Mouse (Mus musculus) midbrain, embryonic 10.5 days (tissue): ENCODE measurements around the gene Gale. TPM values are rescaled to one million over a fixed set of nuclear protein-coding genes. Genes with fewer than 3 reads are reported as not detected.
A peak's percentile ranks its signal among the peaks of the same experiment; 100 is the strongest.
"Not testable (repeated sequence)": the region's sequence is repeated elsewhere in the genome, so short reads cannot be mapped to it uniquely, and the experiment has no call there.

Source experiments
- DNase-seq: peaks from one replicate; pipeline ENCODE4 v3.0.0-alpha.2; 2017; ENCODE audit warnings: low spot score
- H3K27ac ChIP-seq: fragments of 300-500 bp; sonication (generic); replicated peaks from 2 replicates; pipeline ENCODE4 v1.5.1; 2016; ENCODE audit warnings: mild to moderate bottlenecking
- H3K27me3 ChIP-seq: fragments of 300-500 bp; sonication (generic); 2 replicates; pipeline ENCODE4 v1.6.1; 2016; ENCODE audit warnings: low read depth, mild to moderate bottlenecking; ENCODE audit not compliant: poor library complexity, severe bottlenecking
- H3K36me3 ChIP-seq: fragments of 300-500 bp; sonication (generic); 2 replicates; pipeline ENCODE4 v1.6.1; 2016; ENCODE audit warnings: mild to moderate bottlenecking, moderate library complexity
- H3K4me1 ChIP-seq: fragments of 300-500 bp; sonication (generic); 2 replicates; pipeline ENCODE4 v1.6.1; 2016
- H3K4me3 ChIP-seq: fragments of 300-500 bp; sonication (generic); 2 replicates; pipeline ENCODE4 v1.5.1; 2016; ENCODE audit warnings: mild to moderate bottlenecking, moderate library complexity
- H3K9me3 ChIP-seq: fragments of 300-500 bp; sonication (generic); replicated peaks from 2 replicates; pipeline ENCODE4 v1.6.1; 2016; ENCODE audit warnings: mild to moderate bottlenecking
- WGBS: fragments of 180-500 bp; shearing (Covaris S2); methylation state at CpG from one replicate; pipeline ENCODE4 v1.1.7; 2016; 5-methylcytosine and 5-hydroxymethylcytosine counted together
- polyA plus RNA-seq: library from polyadenylated mRNA; unstranded; fragments of >200 nt; fragmentation: Nextera tagmentation; extraction: Ambion mirVana; gene quantifications from 2 replicates; pipeline ENCODE4 v1.2.1, GENCODE M21; 2016

Gene Gale
- polyA plus RNA-seq, 1 experiment from 2014 or later, result 47.2 TPM

DNA sequence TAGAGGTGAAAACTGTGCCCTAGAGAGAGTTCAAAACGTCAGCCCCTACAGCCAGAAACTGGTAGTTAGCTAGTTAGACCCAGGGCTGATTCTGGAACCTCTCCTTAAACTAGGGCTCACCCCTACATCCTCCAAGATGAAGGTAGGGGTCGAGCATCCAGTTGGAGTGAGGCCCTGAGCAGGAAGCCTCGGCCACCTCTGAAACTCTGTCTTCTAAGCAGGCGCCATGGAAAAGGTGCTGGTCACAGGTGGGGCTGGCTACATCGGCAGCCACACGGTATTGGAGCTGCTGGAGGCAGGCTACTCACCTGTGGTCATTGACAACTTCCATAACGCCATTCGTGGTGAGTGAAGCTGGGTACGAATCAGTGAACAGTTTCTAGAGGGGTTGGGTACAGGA is 1.6 kb downstream of the Gale start:
- Histone ChIP-seq H3K4me3 (peak overlapping the region; percentile 90), H3K27ac (no peak overlapping the region), H3K9me3 (no peaks in the 10 kb centered on the region), H3K36me3 (peaks cover 61% of the 10 kb centered on the region), H3K4me1 (peaks cover 37% of the 10 kb centered on the region), H3K27me3 (no peaks in the 10 kb centered on the region; the same call in 1 of the 2 replicates)
- WGBS, result 89% methylated on average over 9 of the region's 9 CpGs
- no peak for DNase-seq

DNA sequence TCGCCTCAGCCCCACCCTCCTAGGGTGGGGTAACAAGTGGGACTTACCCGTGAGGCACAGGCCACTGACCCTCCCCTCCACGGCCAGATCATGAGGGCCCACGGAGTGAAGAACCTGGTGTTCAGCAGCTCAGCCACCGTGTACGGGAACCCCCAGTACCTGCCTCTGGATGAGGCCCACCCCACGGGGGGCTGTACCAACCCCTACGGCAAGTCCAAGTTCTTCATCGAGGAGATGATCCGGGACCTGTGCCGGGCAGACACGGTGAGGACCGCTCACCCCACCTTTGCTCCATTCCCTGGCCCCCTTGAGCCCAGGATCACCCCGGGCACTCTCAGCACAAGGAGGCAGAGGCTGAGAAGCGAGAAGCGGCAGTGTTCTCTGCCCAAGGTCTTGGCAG is 2.8 kb downstream of the Gale start:
- 92% methylated on average over 16 of the region's 16 CpGs for WGBS
- no peak overlapping the region for H3K27ac ChIP-seq
- no peaks in the 10 kb centered on the region for H3K9me3 ChIP-seq
- 0 out of 2 replicates have a peak overlapping the region, but pooled peaks have one; percentile 14 for H3K4me3 ChIP-seq
- H3K4me1 ChIP-seq, result peaks cover 46% of the 10 kb centered on the region
- DNase-seq, result no peak
- no peaks in the 10 kb centered on the region; the same call in 1 of the 2 replicates for H3K27me3 ChIP-seq
- peaks cover 66% of the 10 kb centered on the region for H3K36me3 ChIP-seq

DNA sequence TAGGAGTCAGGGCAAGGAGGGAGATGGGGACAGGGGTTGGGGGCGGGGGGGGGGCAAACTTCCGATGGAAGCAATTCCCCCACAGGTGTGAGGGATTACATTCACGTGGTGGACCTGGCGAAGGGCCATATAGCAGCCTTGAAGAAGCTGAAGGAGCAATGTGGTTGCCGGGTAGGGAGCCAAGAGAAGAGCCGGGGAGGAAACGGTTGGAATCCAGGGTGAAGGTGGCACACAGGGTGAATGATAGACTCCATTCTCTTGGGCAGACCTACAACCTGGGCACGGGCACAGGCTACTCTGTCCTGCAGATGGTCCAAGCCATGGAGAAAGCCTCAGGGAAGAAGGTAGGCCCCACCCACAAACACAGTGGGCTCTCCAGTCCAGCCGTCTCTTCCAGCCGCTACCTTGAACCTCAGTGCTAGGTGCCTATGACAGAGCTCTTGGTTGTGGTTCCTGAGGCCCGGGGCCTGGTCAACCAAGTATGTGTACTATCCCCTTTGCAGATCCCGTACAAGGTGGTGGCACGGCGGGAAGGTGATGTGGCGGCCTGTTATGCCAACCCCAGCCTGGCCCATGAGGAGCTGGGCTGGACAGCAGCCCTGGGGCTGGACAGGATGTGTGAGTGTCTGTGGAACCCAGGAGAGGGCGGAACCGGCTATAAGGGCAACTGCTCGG is 3.7 kb downstream of the Gale start:
- H3K27me3 ChIP-seq, result no peaks in the 10 kb centered on the region; the same call in 1 of the 2 replicates
- WGBS, result 92% methylated on average over 18 of the region's 18 CpGs
- H3K27ac ChIP-seq, result no peak overlapping the region
- DNase-seq, result no peak
- H3K4me3 ChIP-seq, result no peak overlapping the region
- H3K36me3 ChIP-seq, result peaks cover 61% of the 10 kb centered on the region
- H3K4me1 ChIP-seq, result peaks cover 52% of the 10 kb centered on the region
- no peaks in the 10 kb centered on the region for H3K9me3 ChIP-seq

GRCm38 (mm10) chr4:135968271-135968869 is 4.8 kb downstream of the Gale start:
- H3K4me1 ChIP-seq, result peaks cover 52% of the 10 kb centered on the region
- H3K36me3 ChIP-seq, result peaks cover 60% of the 10 kb centered on the region
- WGBS, result 80% methylated on average over 19 of the region's 19 CpGs
- H3K27me3 ChIP-seq, result no peaks in the 10 kb centered on the region; the same call in 1 of the 2 replicates
- no peak for DNase-seq
- H3K4me3 ChIP-seq, result peak overlapping the region; percentile 12; the same call in 1 of the 2 replicates
- peak overlapping the region; percentile 58; the same call in 1 of the 2 replicates for H3K27ac ChIP-seq
- no peaks in the 10 kb centered on the region for H3K9me3 ChIP-seq

DNA sequence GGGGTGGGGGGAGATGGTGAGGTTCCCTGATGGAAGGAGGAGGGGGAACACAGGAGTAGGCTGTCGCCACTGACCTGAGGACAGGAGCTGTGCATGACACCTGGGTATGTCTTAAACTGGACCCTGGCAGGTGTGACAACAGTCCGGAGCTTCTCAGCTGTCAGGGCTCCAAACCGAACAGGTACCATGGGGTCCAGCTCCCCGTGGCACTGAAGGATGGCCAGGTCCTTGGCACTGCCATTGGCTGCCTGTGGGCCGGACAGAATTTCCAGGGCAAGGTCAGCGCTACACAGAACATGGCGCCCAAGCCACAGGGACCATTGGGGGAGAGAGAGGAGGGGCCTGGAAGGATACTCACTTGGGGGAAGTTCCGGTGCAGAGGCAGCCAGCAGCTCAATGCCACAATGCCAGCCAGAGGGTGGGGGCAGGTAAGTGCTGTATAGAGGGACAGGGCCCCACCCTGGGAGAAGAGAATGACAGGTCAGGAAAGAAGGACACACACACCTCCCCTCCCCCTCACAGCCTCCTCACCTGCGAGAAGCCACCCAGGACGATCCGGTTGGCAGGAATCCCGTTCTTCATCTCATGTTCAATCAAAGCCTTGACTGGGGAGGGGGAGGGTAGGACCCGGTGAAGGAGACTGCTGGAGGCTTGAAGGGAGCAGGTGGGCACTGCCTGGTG is 5.7 kb downstream of the Gale start:
- Histone ChIP-seq H3K9me3 (no peaks in the 10 kb centered on the region), H3K27me3 (no peaks in the 10 kb centered on the region; the same call in 1 of the 2 replicates), H3K27ac (no peak overlapping the region), H3K36me3 (peaks cover 67% of the 10 kb centered on the region), H3K4me3 (0 out of 2 replicates have a peak overlapping the region, but pooled peaks have one; percentile 2), H3K4me1 (peaks cover 48% of the 10 kb centered on the region)
- 92% methylated on average over 13 of the region's 13 CpGs for WGBS
- DNase-seq, result no peak

- peaks cover 74% of the 10 kb centered on the region for H3K36me3 ChIP-seq
- no peak overlapping the region for H3K27ac ChIP-seq
- 92% methylated on average over 11 of the region's 11 CpGs for WGBS
- H3K4me3 ChIP-seq, result peak overlapping the region; percentile 86; the same call in 1 of the 2 replicates
- H3K9me3 ChIP-seq, result no peaks in the 10 kb centered on the region
- H3K4me1 ChIP-seq, result peaks cover 38% of the 10 kb centered on the region
- DNase-seq, result no peak
- no peaks in the 10 kb centered on the region; the same call in 1 of the 2 replicates for H3K27me3 ChIP-seq
Observed at GRCm38 (mm10) chr4:135970585-135970984, 7.1 kb downstream of the Gale start.

DNA sequence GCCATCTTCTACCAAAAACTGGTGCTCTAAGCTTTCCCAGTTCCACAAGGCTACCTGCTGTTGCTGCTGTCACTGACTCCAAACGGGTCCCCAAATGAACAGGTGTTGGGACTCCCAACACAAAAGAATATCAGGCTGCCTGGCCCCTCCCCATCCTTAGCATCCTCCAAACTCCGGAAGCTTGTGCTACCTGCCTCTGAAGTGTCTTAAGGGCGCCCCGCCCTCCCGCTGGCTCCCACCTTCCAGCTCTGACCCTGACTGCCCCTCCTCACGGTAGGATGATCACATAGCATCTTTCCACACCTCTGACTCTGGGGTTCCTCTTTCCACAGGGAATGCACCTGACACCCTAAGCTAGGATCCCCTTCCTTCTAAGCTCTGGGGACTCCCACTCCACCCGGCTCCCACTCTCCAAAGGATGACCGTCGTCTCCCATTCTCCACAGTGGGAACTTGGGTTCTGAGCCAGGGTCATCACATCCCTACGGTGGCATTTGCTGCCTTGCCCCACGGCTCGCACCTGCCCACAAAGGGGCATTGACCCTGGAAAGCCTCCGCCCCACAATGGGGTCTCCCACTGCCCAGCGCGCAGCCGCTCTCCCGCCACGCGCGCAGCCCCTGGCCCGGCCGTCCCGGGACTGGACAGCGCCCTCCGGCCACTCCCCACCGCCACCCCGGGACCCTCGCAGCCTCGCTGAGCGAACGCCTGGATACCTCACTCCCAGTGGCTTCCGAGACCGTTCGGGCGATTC is 8.5 kb downstream of the Gale start:
- H3K4me3 ChIP-seq, result peak overlapping the region; percentile 86
- no peak for DNase-seq
- H3K27me3 ChIP-seq, result no peaks in the 10 kb centered on the region
- peaks cover 38% of the 10 kb centered on the region for H3K4me1 ChIP-seq
- under 1% methylated on average over 35 of the region's 35 CpGs for WGBS
- no peaks in the 10 kb centered on the region for H3K9me3 ChIP-seq
- H3K36me3 ChIP-seq, result peaks cover 74% of the 10 kb centered on the region
- peak overlapping the region; percentile 90 for H3K27ac ChIP-seq

GRCm38 (mm10) chr4:135972556-135972906 is 9.0 kb downstream of the Gale start, which contains the start of gene Lypla2:
Gene Lypla2 (minus strand): TSS chr4:135972626.
- 2% methylated on average over 19 of the region's 19 CpGs for WGBS
- Histone ChIP-seq H3K36me3 (peaks cover 74% of the 10 kb centered on the region), H3K27ac (peak within 1 kb of the TSS; percentile 90)

GRCm38 (mm10) chr4:135972911-135973811 is 9.6 kb downstream of the Gale start:
- Histone ChIP-seq H3K27ac (peak overlapping the region; percentile 90), H3K9me3 (no peaks in the 10 kb centered on the region), H3K4me1 (peaks cover 38% of the 10 kb centered on the region), H3K27me3 (no peaks in the 10 kb centered on the region), H3K4me3 (peak overlapping the region; percentile 86), H3K36me3 (peaks cover 72% of the 10 kb centered on the region)
- 80% methylated on average over 13 of the region's 13 CpGs for WGBS
- no peak for DNase-seq

More at GRCm38 (mm10) chr4:135972556-135972906, 9.0 kb downstream of the Gale start, which contains the start of gene Lypla2:
- H3K4me1 ChIP-seq, result peaks cover 38% of the 10 kb centered on the region
- H3K4me3 ChIP-seq, result peak within 1 kb of the TSS; percentile 86
- DNase-seq, result peak; percentile 84
- no peaks in the 10 kb centered on the region for H3K9me3 ChIP-seq
- no peaks in the 10 kb centered on the region for H3K27me3 ChIP-seq

DNA sequence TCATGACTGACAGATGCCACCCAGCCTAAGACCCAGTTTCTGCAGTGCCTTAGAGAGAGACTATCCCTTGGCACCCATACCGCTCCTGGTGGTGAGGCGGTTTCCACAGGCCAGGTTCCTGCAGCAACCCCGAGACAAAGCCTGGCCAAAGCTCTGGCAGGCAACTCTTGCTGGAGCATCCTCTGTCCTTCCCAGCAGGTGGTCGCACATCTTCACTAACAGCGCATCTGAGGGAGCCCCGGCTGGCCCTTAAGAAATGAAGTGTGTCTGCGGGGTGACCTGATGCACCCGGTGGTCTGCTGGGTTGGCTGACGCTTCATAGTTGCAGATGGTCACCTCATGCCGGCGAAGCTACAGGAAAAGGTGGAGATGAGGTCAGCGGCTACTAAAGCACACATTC is 12.6 kb downstream of the Gale start:
- Histone ChIP-seq H3K4me3 (no peak overlapping the region), H3K9me3 (no peaks in the 10 kb centered on the region), H3K36me3 (peaks cover 67% of the 10 kb centered on the region), H3K4me1 (peaks cover 20% of the 10 kb centered on the region), H3K27ac (no peak overlapping the region), H3K27me3 (no peaks in the 10 kb centered on the region)
- WGBS, result 93% methylated on average over 12 of the region's 12 CpGs
- no peak for DNase-seq

- not testable (repeated sequence) for H3K9me3 ChIP-seq, H3K4me3 ChIP-seq, DNase-seq, H3K4me1 ChIP-seq, H3K27ac ChIP-seq, H3K27me3 ChIP-seq
- WGBS, result 96% methylated on average over 5 of the region's 5 CpGs
- peaks cover 90% of the 10 kb centered on the region for H3K36me3 ChIP-seq
Observed at GRCm38 (mm10) chr4:135980223-135980622, 16.7 kb downstream of the Gale start.
